Mouse (Mus musculus) stomach, postnatal 0 days (tissue): Measurements from ENCODE around the gene Mrpl55. TPM values are rescaled to one million over a fixed set of nuclear protein-coding genes. Genes with fewer than 3 reads are reported as not detected.

ENCODE experiments used
- ATAC-seq: fragments of 200-750 bp; cut with Nextera tagmentation; 2 replicates; pipeline ENCODE4 v1.8.0; 2017; ENCODE audit not compliant: low FRiP score, low TSS enrichment
- DNase-seq: peaks from one replicate; pipeline ENCODE4 v3.0.0-alpha.2; 2016; ENCODE audit warnings: low spot score
- H3K27ac ChIP-seq: fragments of 300-500 bp; sonication (generic); replicated peaks from 2 replicates; pipeline ENCODE4 v1.5.1; 2014; ENCODE audit warnings: mild to moderate bottlenecking, control low read depth
- H3K27me3 ChIP-seq: fragments of 300-500 bp; sonication (generic); 2 replicates; pipeline ENCODE4 v1.6.1; 2014; ENCODE audit warnings: low read length; ENCODE audit not compliant: control insufficient read depth, insufficient read depth
- H3K36me3 ChIP-seq: fragments of 300-500 bp; sonication (generic); 2 replicates; pipeline ENCODE4 v1.6.1; 2014; ENCODE audit warnings: low read length, mixed read lengths; ENCODE audit not compliant: control insufficient read depth, insufficient read depth
- H3K4me1 ChIP-seq: fragments of 300-500 bp; sonication (generic); replicated peaks from 2 replicates; pipeline ENCODE4 v1.6.1; 2014; ENCODE audit warnings: antibody characterized with exemption; ENCODE audit not compliant: control insufficient read depth, insufficient read depth
- H3K4me2 ChIP-seq: fragments of 300-500 bp; sonication (generic); replicated peaks from 2 replicates; pipeline ENCODE4 v1.6.1; 2014; ENCODE audit warnings: low read depth, mild to moderate bottlenecking, control low read depth, moderate library complexity
- H3K4me3 ChIP-seq: fragments of 300-500 bp; sonication (generic); 2 replicates; pipeline ENCODE4 v1.5.1; 2014; ENCODE audit warnings: low read depth, low read length, control low read depth
- H3K9ac ChIP-seq: fragments of 300-500 bp; sonication (generic); 2 replicates; pipeline ENCODE4 v1.6.1; 2014; ENCODE audit warnings: mild to moderate bottlenecking, low read length, control low read depth, mixed read lengths
- H3K9me3 ChIP-seq: fragments of 300-500 bp; sonication (generic); 2 replicates; pipeline ENCODE4 v1.6.1; 2016; ENCODE audit warnings: low read length; ENCODE audit not compliant: control insufficient read depth
- CTCF ChIP-seq: IDR thresholded peaks from 2 replicates; pipeline ENCODE4 v1.5.1; 2016; ENCODE audit warnings: antibody characterized with exemption, low read depth, mild to moderate bottlenecking, moderate library complexity
- EP300 ChIP-seq: optimal IDR thresholded peaks from 2 replicates; pipeline ENCODE3; 2016; ENCODE audit warnings: antibody characterized with exemption
- WGBS: fragments of 180-500 bp; shearing (Covaris S2); extraction: QIAGEN DNeasy Blood & Tissue Kit; methylation state at CpG from one replicate; pipeline ENCODE4 v1.1.7; 2014; 5-methylcytosine and 5-hydroxymethylcytosine counted together
- polyA plus RNA-seq: library from polyadenylated mRNA; unstranded; fragments of >200 nt; fragmentation: Nextera tagmentation; extraction: Ambion mirVana; gene quantifications from 2 replicates; pipeline ENCODE4 v1.2.1, GENCODE M21; 2015

Gene Mrpl55
- polyA plus RNA-seq, 1 experiment from 2014 or later: 90.9 TPM

- no peaks in the 10 kb centered on the region; the same call in 1 of the 2 replicates for H3K27me3 ChIP-seq
Measured at GRCm38 (mm10) chr11:59170549-59170948, 31.7 kb upstream of the Mrpl55 start.

GRCm38 (mm10) chr11:59174189-59174838 lies 28.0 kb upstream of the Mrpl55 start:
- TF ChIP-seq CTCF (no peak), EP300 (no peak)
- WGBS: 48% methylated on average over 6 of the region's 6 CpGs
- H3K4me2 ChIP-seq: no peak overlapping the region
- no peak for DNase-seq
- H3K27ac ChIP-seq: no peak overlapping the region
- H3K9ac ChIP-seq: no peak overlapping the region
- no peaks in the 10 kb centered on the region for H3K36me3 ChIP-seq
- H3K4me3 ChIP-seq: no peak overlapping the region
- no peaks in the 10 kb centered on the region for H3K9me3 ChIP-seq
- H3K4me1 ChIP-seq: no peaks in the 10 kb centered on the region
- no peak for ATAC-seq
- peaks cover 19% of the 10 kb centered on the region for H3K27me3 ChIP-seq

More at GRCm38 (mm10) chr11:59170549-59170948, 31.7 kb upstream of the Mrpl55 start:
- H3K9me3 ChIP-seq: no peaks in the 10 kb centered on the region
- DNase-seq (no peak), ATAC-seq (no peak)
- no peak overlapping the region for H3K4me2 ChIP-seq
- WGBS: 74% methylated on average over 4 of the region's 4 CpGs
- H3K36me3 ChIP-seq: no peaks in the 10 kb centered on the region
- no peak overlapping the region for H3K4me3 ChIP-seq
- TF ChIP-seq CTCF (no peak), EP300 (no peak)
- no peak overlapping the region; the same call in 1 of the 2 replicates for H3K9ac ChIP-seq
- H3K27ac ChIP-seq: no peak overlapping the region
- no peaks in the 10 kb centered on the region for H3K4me1 ChIP-seq

- ATAC-seq: no peak
Measured at GRCm38 (mm10) chr11:59176475-59176874, 25.8 kb upstream of the Mrpl55 start.

GRCm38 (mm10) chr11:59176921-59177320 lies 25.4 kb upstream of the Mrpl55 start:
- Histone ChIP-seq H3K27me3 (peaks cover 19% of the 10 kb centered on the region), H3K36me3 (no peaks in the 10 kb centered on the region), H3K9me3 (no peaks in the 10 kb centered on the region), H3K4me1 (no peaks in the 10 kb centered on the region), H3K4me2 (peak overlapping the region; percentile 38), H3K9ac (peak overlapping the region; percentile 35; the same call in 1 of the 2 replicates), H3K4me3 (peak overlapping the region; percentile 13), H3K27ac (no peak overlapping the region)
- TF ChIP-seq EP300: no peak
- no peak for TF ChIP-seq CTCF
- ATAC-seq (no peak), DNase-seq (no peak)
- 13% methylated on average over 22 of the region's 34 CpGs for WGBS

More at GRCm38 (mm10) chr11:59176475-59176874, 25.8 kb upstream of the Mrpl55 start:
- peak overlapping the region; percentile 13 for H3K4me3 ChIP-seq
- no peaks in the 10 kb centered on the region for H3K4me1 ChIP-seq
- H3K4me2 ChIP-seq: peak overlapping the region; percentile 38
- H3K27me3 ChIP-seq: peaks cover 19% of the 10 kb centered on the region
- no peak overlapping the region for H3K27ac ChIP-seq
- no peak for DNase-seq
- 4% methylated on average over 47 of the region's 48 CpGs for WGBS
- TF ChIP-seq EP300 (no peak), CTCF (no peak)
- H3K9me3 ChIP-seq: no peaks in the 10 kb centered on the region
- peak overlapping the region; percentile 35; the same call in 1 of the 2 replicates for H3K9ac ChIP-seq
- no peaks in the 10 kb centered on the region for H3K36me3 ChIP-seq

- H3K9me3 ChIP-seq: no peaks in the 10 kb centered on the region
- H3K4me2 ChIP-seq: peak within 1 kb of the TSS; percentile 29
- TF ChIP-seq CTCF: peak; percentile 25; the same call in 1 of the 2 replicates
- no peak for TF ChIP-seq EP300
- peaks cover 7% of the 10 kb centered on the region for H3K4me1 ChIP-seq
- peak; percentile 16; the same call in 1 of the 2 replicates for ATAC-seq
- peaks cover 4% of the 10 kb centered on the region for H3K27me3 ChIP-seq
- H3K9ac ChIP-seq: peak within 1 kb of the TSS; percentile 41
- H3K4me3 ChIP-seq: peak within 1 kb of the TSS; percentile 19
- 37% methylated on average over 3 of the region's 3 CpGs for WGBS
- peaks cover 13% of the 10 kb centered on the region for H3K36me3 ChIP-seq
- H3K27ac ChIP-seq: peak within 1 kb of the TSS; percentile 81
- no peak for DNase-seq
Measured at GRCm38 (mm10) chr11:59182864-59183331, 19.4 kb upstream of the Mrpl55 start, which contains the start of gene Gjc2. TSS of gene Gjc2 (minus strand) at chr11:59183213.

GRCm38 (mm10) chr11:59183821-59184220 lies 18.5 kb upstream of the Mrpl55 start:
- TF ChIP-seq EP300 (no peak), CTCF (peak; percentile 89)
- H3K36me3 ChIP-seq: peaks cover 13% of the 10 kb centered on the region
- peak overlapping the region; percentile 81 for H3K27ac ChIP-seq
- H3K27me3 ChIP-seq: no peaks in the 10 kb centered on the region
- H3K9me3 ChIP-seq: no peaks in the 10 kb centered on the region
- ATAC-seq (peak; percentile 69), DNase-seq (peak; percentile 80)
- H3K4me3 ChIP-seq: no peak overlapping the region
- peaks cover 7% of the 10 kb centered on the region for H3K4me1 ChIP-seq
- WGBS: 20% methylated on average over 3 of the region's 3 CpGs
- peak overlapping the region; percentile 35; the same call in 1 of the 2 replicates for H3K9ac ChIP-seq
- H3K4me2 ChIP-seq: no peak overlapping the region
